Mouse (Mus musculus) heart, postnatal 0 days (tissue): ENCODE measurements around the gene Olfr1048. TPM values are rescaled to one million over a fixed set of nuclear protein-coding genes. Genes with fewer than 3 reads are reported as not detected.
"Not testable (repeated sequence)": the region's sequence is repeated elsewhere in the genome, so short reads cannot be mapped to it uniquely, and the experiment has no call there.

ENCODE experiments used
- ATAC-seq: fragments of 200-750 bp; cut with Nextera tagmentation; 2 replicates; pipeline ENCODE4 v1.8.0; 2017; ENCODE audit warnings: low read depth, moderate number of reproducible peaks, moderate library complexity; ENCODE audit not compliant: insufficient read depth
- DNase-seq: peaks from one replicate; pipeline ENCODE4 v3.0.0-alpha.2; 2016; ENCODE audit warnings: low spot score
- H3K27ac ChIP-seq: fragments of 300-500 bp; sonication (generic); 2 replicates; pipeline ENCODE4 v1.5.1; 2014; ENCODE audit warnings: low read depth, mild to moderate bottlenecking
- H3K27me3 ChIP-seq: fragments of 300-500 bp; sonication (generic); 2 replicates; pipeline ENCODE4 v1.6.1; 2014; ENCODE audit warnings: low read length, mixed read lengths; ENCODE audit not compliant: control insufficient read depth, insufficient read depth
- H3K36me3 ChIP-seq: fragments of 300-500 bp; sonication (generic); replicated peaks from 2 replicates; pipeline ENCODE4 v1.6.1; 2014; ENCODE audit warnings: low read length, mixed read lengths; ENCODE audit not compliant: control insufficient read depth, insufficient read depth
- H3K4me1 ChIP-seq: fragments of 300-500 bp; sonication (generic); 2 replicates; pipeline ENCODE4 v1.6.1; 2014; ENCODE audit warnings: antibody characterized with exemption; ENCODE audit not compliant: control insufficient read depth, insufficient read depth
- H3K4me2 ChIP-seq: fragments of 300-500 bp; sonication (generic); 2 replicates; pipeline ENCODE4 v1.6.1; 2014; ENCODE audit warnings: low read depth, mild to moderate bottlenecking, low read length, moderate library complexity
- H3K4me3 ChIP-seq: fragments of 300-500 bp; sonication (generic); 2 replicates; pipeline ENCODE4 v1.5.1; 2014; ENCODE audit warnings: low read depth, low read length
- H3K9ac ChIP-seq: fragments of 300-500 bp; sonication (generic); replicated peaks from 2 replicates; pipeline ENCODE4 v1.6.1; 2014; ENCODE audit warnings: low read depth, low read length, mixed read lengths
- H3K9me3 ChIP-seq: fragments of 300-500 bp; sonication (generic); replicated peaks from 2 replicates; pipeline ENCODE4 v1.6.1; 2016; ENCODE audit warnings: low read length; ENCODE audit not compliant: control insufficient read depth
- CTCF ChIP-seq: IDR thresholded peaks from 2 replicates; pipeline ENCODE4 v1.5.1; 2016; ENCODE audit warnings: antibody characterized with exemption, control low read depth, low read depth
- EP300 ChIP-seq: IDR thresholded peaks from 2 replicates; pipeline ENCODE4 v1.6.1; 2016; ENCODE audit warnings: antibody characterized with exemption, low read depth
- WGBS: fragments of 180-500 bp; shearing (Covaris S2); extraction: QIAGEN DNeasy Blood & Tissue Kit; methylation state at CpG from one replicate; pipeline ENCODE4 v1.1.7; 2014; 5-methylcytosine and 5-hydroxymethylcytosine counted together
- polyA plus RNA-seq: library from polyadenylated mRNA; unstranded; fragments of >200 nt; fragmentation: Nextera tagmentation; extraction: Ambion mirVana; gene quantifications from 2 replicates; pipeline ENCODE4 v1.2.1, GENCODE M21; 2015
- total RNA-seq: library from RNA; depleted of rRNA; stranded (reverse); fragments of >200 nt; gene quantifications from 2 replicates; pipeline ENCODE4 v1.2.3, GENCODE M21; 2014; ENCODE audit warnings: low replicate concordance; rRNA removed

Gene Olfr1048
- total RNA-seq (not detected in 2 replicates), polyA plus RNA-seq (not detected in 2 replicates)

GRCm38 (mm10) chr2:86240189-86240588, at the start of gene Olfr1048:
Olfr1048 (minus strand) TSS chr2:86240289.
- no peak within 1 kb of the TSS for H3K4me2 ChIP-seq
- no peaks in the 10 kb centered on the region for H3K9me3 ChIP-seq
- H3K27ac ChIP-seq: no peak within 1 kb of the TSS
- no peak within 1 kb of the TSS for H3K4me3 ChIP-seq
- ATAC-seq: no peak
- H3K36me3 ChIP-seq: no peaks in the 10 kb centered on the region
- no peaks in the 10 kb centered on the region for H3K4me1 ChIP-seq
- no peak for TF ChIP-seq CTCF
- no peak for TF ChIP-seq EP300
- DNase-seq: no peak
- no peak within 1 kb of the TSS for H3K9ac ChIP-seq
- no peaks in the 10 kb centered on the region for H3K27me3 ChIP-seq

GRCm38 (mm10) chr2:86278988-86279387, 38.9 kb upstream of the Olfr1048 start, which contains the start of gene Olfr1051:
Olfr1051 (minus strand) TSS chr2:86279088.
- not testable (repeated sequence) for H3K4me1 ChIP-seq, ATAC-seq, H3K9me3 ChIP-seq, DNase-seq, H3K4me3 ChIP-seq, H3K27me3 ChIP-seq, H3K4me2 ChIP-seq, H3K27ac ChIP-seq, H3K36me3 ChIP-seq, H3K9ac ChIP-seq

- ATAC-seq, H3K36me3 ChIP-seq, H3K4me1 ChIP-seq: not testable (repeated sequence)
These were observed 18.1 kb upstream of the Olfr1048 start, which contains the start of gene Olfr1049 for GRCm38 (mm10) chr2:86258228-86258627. Olfr1049 (minus strand) TSS chr2:86258328.

GRCm38 (mm10) chr2:86231301-86231700, 8.8 kb downstream of the Olfr1048 start, which contains the start of gene Olfr1047:
Olfr1047 (minus strand) TSS chr2:86231401.
- Histone ChIP-seq H3K9ac (no peak within 1 kb of the TSS), H3K4me3 (no peak within 1 kb of the TSS), H3K9me3 (no peaks in the 10 kb centered on the region), H3K36me3 (no peaks in the 10 kb centered on the region), H3K27me3 (no peaks in the 10 kb centered on the region), H3K27ac (no peak within 1 kb of the TSS), H3K4me2 (no peak within 1 kb of the TSS), H3K4me1 (no peaks in the 10 kb centered on the region)
- no peak for ATAC-seq
- 81% methylated on average over 1 of the region's 1 CpGs for WGBS
- TF ChIP-seq EP300: no peak
- no peak for TF ChIP-seq CTCF
- no peak for DNase-seq

More at GRCm38 (mm10) chr2:86258228-86258627, 18.1 kb upstream of the Olfr1048 start, which contains the start of gene Olfr1049:
- H3K27me3 ChIP-seq, DNase-seq, H3K4me3 ChIP-seq, H3K9ac ChIP-seq, H3K9me3 ChIP-seq, H3K4me2 ChIP-seq, H3K27ac ChIP-seq: not testable (repeated sequence)

GRCm38 (mm10) chr2:86219214-86219613, 20.9 kb downstream of the Olfr1048 start, which contains the start of gene Olfr1046:
Olfr1046 (minus strand) TSS chr2:86219314.
- WGBS: 58% methylated on average over 2 of the region's 2 CpGs
- ATAC-seq: no peak
- H3K9ac ChIP-seq: no peak within 1 kb of the TSS
- no peak within 1 kb of the TSS for H3K4me2 ChIP-seq
- no peaks in the 10 kb centered on the region for H3K27me3 ChIP-seq
- no peaks in the 10 kb centered on the region for H3K36me3 ChIP-seq
- H3K27ac ChIP-seq: no peak within 1 kb of the TSS
- no peak for DNase-seq
- H3K9me3 ChIP-seq: no peaks in the 10 kb centered on the region
- no peak for TF ChIP-seq EP300
- TF ChIP-seq CTCF: no peak
- no peak within 1 kb of the TSS for H3K4me3 ChIP-seq
- H3K4me1 ChIP-seq: no peaks in the 10 kb centered on the region

GRCm38 (mm10) chr2:86202909-86203308, 37.2 kb downstream of the Olfr1048 start, which contains the start of gene Olfr1045:
Olfr1045 (minus strand) TSS chr2:86203009.
- DNase-seq: no peak
- Histone ChIP-seq H3K9me3 (no peaks in the 10 kb centered on the region), H3K36me3 (no peaks in the 10 kb centered on the region), H3K4me3 (no peak within 1 kb of the TSS), H3K27me3 (no peaks in the 10 kb centered on the region), H3K9ac (no peak within 1 kb of the TSS), H3K4me2 (no peak within 1 kb of the TSS), H3K4me1 (no peaks in the 10 kb centered on the region), H3K27ac (no peak within 1 kb of the TSS)
- TF ChIP-seq CTCF (no peak), EP300 (no peak)
- ATAC-seq: no peak
